Mouse (Mus musculus): ENCODE data around the gene Btbd35f18.
"Not testable (repeated sequence)": the region's sequence is repeated elsewhere in the genome, so short reads cannot be mapped to it uniquely, and the experiment has no call there.

The Btbd35f18 gene

DNA sequence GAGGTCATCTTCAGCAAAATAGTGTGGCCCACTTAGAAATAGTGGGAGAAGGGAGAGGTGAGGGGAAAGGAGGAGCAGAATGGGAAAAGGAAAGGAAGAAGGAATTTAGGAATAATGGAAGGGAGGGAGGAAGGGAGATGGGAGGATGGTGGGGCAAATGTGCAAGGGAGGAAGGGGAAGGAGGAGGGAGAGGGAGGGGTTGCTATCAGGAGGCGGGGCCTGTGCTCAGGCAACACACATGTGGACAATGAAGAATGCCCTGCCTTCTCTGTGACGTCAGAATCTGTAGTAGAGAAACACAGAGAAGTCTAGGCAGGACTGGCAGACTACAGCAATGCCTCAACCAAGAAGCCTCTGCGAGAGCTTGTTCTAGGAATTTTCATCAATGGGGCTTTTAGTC lies at the start of gene Btbd35f18:
Gene Btbd35f18, plus strand, starts transcription at position 301 of the 400 bp plus-strand sequence.
- DNase-seq (ENCODE audit: low read depth, low spot score) = not testable (repeated sequence)

All from brain, embryonic 18.5 days (tissue).